ENCODE assay signal across 18 mouse cellular contexts in genomic region chr4:32056441-32056840, GRCm38 (mm10).
A peak's percentile ranks its signal among the peaks of the same experiment; 100 is the strongest.
DNase-seq lines count a peak whose midpoint lies in the region; ATAC-seq and TF ChIP-seq lines count a peak whose summit lies in the region.
"Had no signal": no experiment of that assay in that cellular context is flagged by ENCODE, and none has a peak within 500 bp of the region (broad histone marks: within the 10 kb centered on the region; RNA-seq: fewer than 3 reads in every experiment).

No protein-coding gene starts in this region.

- TF ChIP-seq CTCF in midbrain, postnatal 0 days (IDR thresholded peaks at IDR 0.05): no peak

- 0 out of 2 replicates have a peak, but pooled peaks have one; percentile 12 for ATAC-seq in embryonic facial prominence, embryonic 12.5 days (ENCODE audit: insufficient number of reproducible peaks, insufficient read depth, low FRiP score, low TSS enrichment)
- 0 out of 2 replicates have a peak, but pooled peaks have one; percentile 35 for ATAC-seq in midbrain, embryonic 11.5 days (ENCODE audit: low FRiP score)
- ATAC-seq in midbrain, postnatal 0 days (ENCODE audit: low FRiP score): no peak
- ATAC-seq in intestine, embryonic 16.5 days: peak; percentile 22; the same call in 1 of the 2 replicates
- ATAC-seq: liver, embryonic 12.5 days had no signal

- H3K4me1 ChIP-seq in embryonic facial prominence, embryonic 12.5 days: 0 out of 2 replicates have a peak, but pooled peaks cover 9% of the 10 kb centered on the region
- H3K4me1 ChIP-seq in embryonic facial prominence, embryonic 10.5 days: peaks cover 19% of the 10 kb centered on the region
- peaks cover 5% of the 10 kb centered on the region; the same call in 1 of the 2 replicates for H3K4me1 ChIP-seq in midbrain, embryonic 11.5 days (ENCODE audit: control insufficient read depth, insufficient read depth, low read length)
- peaks cover 4% of the 10 kb centered on the region; the same call in 1 of the 2 replicates for H3K4me1 ChIP-seq in midbrain, postnatal 0 days (ENCODE audit: insufficient read depth, low read length)
- no peaks in the 10 kb centered on the region; the same call in 1 of the 2 replicates for H3K4me1 ChIP-seq in intestine, embryonic 16.5 days (ENCODE audit: control insufficient read depth, insufficient read depth, low read length)
- H3K4me1 ChIP-seq: embryonic facial prominence, embryonic 15.5 days had no signal

- H3K9ac ChIP-seq in embryonic facial prominence, embryonic 12.5 days: peak overlapping the region; percentile 8; the same call in 1 of the 2 replicates
- H3K9ac ChIP-seq in midbrain, embryonic 11.5 days (ENCODE audit: low read length): no peak overlapping the region
- H3K9ac ChIP-seq in midbrain, postnatal 0 days (replicated peaks; ENCODE audit: low read length, poor library complexity, severe bottlenecking): no peak overlapping the region
- no peak overlapping the region for H3K9ac ChIP-seq in intestine, embryonic 16.5 days (ENCODE audit: low read depth, low read length)
- H3K9ac ChIP-seq: embryonic facial prominence, embryonic 15.5 days; heart, embryonic 12.5 days; kidney, embryonic 15.5 days; liver, embryonic 12.5 days; liver, postnatal 0 days; stomach, embryonic 15.5 days had no signal

- H3K36me3 ChIP-seq in embryonic facial prominence, embryonic 12.5 days: no peaks in the 10 kb centered on the region
- no peaks in the 10 kb centered on the region for H3K36me3 ChIP-seq in embryonic facial prominence, embryonic 10.5 days (replicated peaks)
- no peaks in the 10 kb centered on the region for H3K36me3 ChIP-seq in midbrain, embryonic 11.5 days (ENCODE audit: control insufficient read depth, insufficient read depth, low read length)
- H3K36me3 ChIP-seq in midbrain, postnatal 0 days (ENCODE audit: insufficient read depth, low read length): no peaks in the 10 kb centered on the region
- no peaks in the 10 kb centered on the region for H3K36me3 ChIP-seq in intestine, embryonic 16.5 days (ENCODE audit: control insufficient read depth, insufficient read depth, low read length)
- H3K36me3 ChIP-seq: embryonic facial prominence, embryonic 15.5 days; forebrain, embryonic 12.5 days; heart, embryonic 12.5 days; kidney, embryonic 15.5 days; liver, embryonic 12.5 days; stomach, embryonic 15.5 days had no signal

- H3K9me3 ChIP-seq in embryonic facial prominence, embryonic 12.5 days: no peaks in the 10 kb centered on the region
- no peaks in the 10 kb centered on the region for H3K9me3 ChIP-seq in embryonic facial prominence, embryonic 10.5 days
- H3K9me3 ChIP-seq in midbrain, embryonic 11.5 days (ENCODE audit: control insufficient read depth, low read length): no peaks in the 10 kb centered on the region
- H3K9me3 ChIP-seq in midbrain, postnatal 0 days (ENCODE audit: low read length): no peaks in the 10 kb centered on the region
- H3K9me3 ChIP-seq in intestine, embryonic 16.5 days (ENCODE audit: control insufficient read depth, low read length): no peaks in the 10 kb centered on the region
- H3K9me3 ChIP-seq: embryonic facial prominence, embryonic 15.5 days; forebrain, embryonic 12.5 days; heart, embryonic 12.5 days; kidney, embryonic 15.5 days; liver, embryonic 12.5 days; megakaryocyte, embryonic 14.5 days; stomach, embryonic 15.5 days had no signal

- no peak overlapping the region for H3K27ac ChIP-seq in embryonic facial prominence, embryonic 12.5 days
- H3K27ac ChIP-seq in embryonic facial prominence, embryonic 10.5 days (replicated peaks): no peak overlapping the region
- H3K27ac ChIP-seq in midbrain, embryonic 11.5 days (ENCODE audit: low read depth, low read length): no peak overlapping the region
- no peak overlapping the region for H3K27ac ChIP-seq in midbrain, postnatal 0 days (ENCODE audit: low read depth, low read length)
- no peak overlapping the region for H3K27ac ChIP-seq in intestine, embryonic 16.5 days (ENCODE audit: low read length)
- H3K27ac ChIP-seq: forebrain, embryonic 12.5 days; heart, adult 2 months; kidney, embryonic 15.5 days; liver, embryonic 12.5 days; stomach, embryonic 15.5 days had no signal

- 70% methylated on average over 7 of the region's 7 CpGs for WGBS in embryonic facial prominence, embryonic 12.5 days
- 75% methylated on average over 7 of the region's 7 CpGs for WGBS in embryonic facial prominence, embryonic 10.5 days
- WGBS in midbrain, embryonic 11.5 days: 69% methylated on average over 7 of the region's 7 CpGs
- WGBS in midbrain, postnatal 0 days: 68% methylated on average over 7 of the region's 7 CpGs
- 70% methylated on average over 7 of the region's 7 CpGs for WGBS in intestine, embryonic 16.5 days

- no peak overlapping the region for H3K4me2 ChIP-seq in embryonic facial prominence, embryonic 12.5 days (replicated peaks)
- no peak overlapping the region for H3K4me2 ChIP-seq in midbrain, embryonic 11.5 days
- no peak overlapping the region for H3K4me2 ChIP-seq in midbrain, postnatal 0 days (ENCODE audit: low read depth, low read length, poor library complexity, severe bottlenecking)
- no peak overlapping the region for H3K4me2 ChIP-seq in intestine, embryonic 16.5 days (ENCODE audit: low read depth, low read length)
- H3K4me2 ChIP-seq: forebrain, embryonic 12.5 days; kidney, embryonic 15.5 days had no signal

- H3K27me3 ChIP-seq in embryonic facial prominence, embryonic 12.5 days: no peaks in the 10 kb centered on the region
- peaks cover 17% of the 10 kb centered on the region for H3K27me3 ChIP-seq in embryonic facial prominence, embryonic 10.5 days (replicated peaks; ENCODE audit: low read depth, poor library complexity, severe bottlenecking)
- H3K27me3 ChIP-seq in midbrain, embryonic 11.5 days (ENCODE audit: control insufficient read depth, insufficient read depth, low read length): no peaks in the 10 kb centered on the region
- no peaks in the 10 kb centered on the region for H3K27me3 ChIP-seq in midbrain, postnatal 0 days (ENCODE audit: insufficient read depth, low read length)
- H3K27me3 ChIP-seq in intestine, embryonic 16.5 days (replicated peaks; ENCODE audit: control insufficient read depth, insufficient read depth, low read length): no peaks in the 10 kb centered on the region
- H3K27me3 ChIP-seq: embryonic facial prominence, embryonic 15.5 days; kidney, embryonic 15.5 days; liver, embryonic 12.5 days; stomach, embryonic 15.5 days had no signal

- no peak for DNase-seq in embryonic facial prominence, embryonic 10.5 days (ENCODE audit: low spot score)
- peak; percentile 80 for DNase-seq in midbrain, embryonic 11.5 days (ENCODE audit: low spot score, missing footprints)
- DNase-seq in midbrain, postnatal 0 days (ENCODE audit: low spot score): no peak
- no peak for DNase-seq in layer of hippocampus, adult 9-11 months
- DNase-seq in urinary bladder, postnatal 25 days (ENCODE audit: low spot score): no peak
- DNase-seq: adrenal gland, postnatal 25 days; heart, adult 2 months; right cerebral cortex, postnatal 14 days had no signal

- no peak overlapping the region for H3K4me3 ChIP-seq in embryonic facial prominence, embryonic 12.5 days
- no peak overlapping the region for H3K4me3 ChIP-seq in embryonic facial prominence, embryonic 10.5 days
- no peak overlapping the region for H3K4me3 ChIP-seq in midbrain, embryonic 11.5 days (ENCODE audit: low read depth, low read length)
- H3K4me3 ChIP-seq in midbrain, postnatal 0 days (ENCODE audit: low read depth, low read length): no peak overlapping the region
- H3K4me3 ChIP-seq in intestine, embryonic 16.5 days (ENCODE audit: low read length): no peak overlapping the region
- H3K4me3 ChIP-seq: forebrain, embryonic 12.5 days; heart, adult 2 months; heart, embryonic 12.5 days; kidney, embryonic 15.5 days; liver, embryonic 12.5 days; stomach, embryonic 15.5 days had no signal
